Mouse (Mus musculus) left cerebral cortex, postnatal 10 days (tissue): ENCODE data around the gene Arpc2. TPM values are rescaled to one million over a fixed set of nuclear protein-coding genes. Genes with fewer than 3 reads are reported as not detected.

ENCODE experiments used
- DNase-seq, 2 experiments: peaks; one replicate each; pipeline ENCODE4 v3.0.0; 2021 to 2022; ENCODE audit warnings: low spot score in 2 of 2, mixed read lengths in 1 of 2; ENCODE audit errors: extremely low spot score in 1 of 2
- intact Hi-C: fragments of 180-260 bp; cut with DNase I; formaldehyde crosslinking; loops from one replicate; pipeline ENCODE4 v1.15.1; 2025
- total RNA-seq, 2 experiments: library from RNA; stranded (reverse); gene quantifications; 2 replicates each; pipeline ENCODE4 v1.2.3; 2021

Gene Arpc2
- total RNA-seq, 2 experiments from 2014 or later, result 316 to 324 TPM

- intact Hi-C loops, result no loop called here
- no peak for DNase-seq
These were observed 58.3 kb downstream of the Arpc2 start for GRCm38 (mm10) chr1:74294090-74294643.

- intact Hi-C loops, result no loop called here
- no peak for DNase-seq
These were observed 59.0 kb downstream of the Arpc2 start for GRCm38 (mm10) chr1:74294733-74295455.

GRCm38 (mm10) chr1:74295456-74296171, 59.7 kb downstream of the Arpc2 start:
- intact Hi-C loops, result no loop called here

GRCm38 (mm10) chr1:74296477-74296876, 60.6 kb downstream of the Arpc2 start:
- no peak for DNase-seq
- intact Hi-C loops, result no loop called here

More at GRCm38 (mm10) chr1:74295456-74296171, 59.7 kb downstream of the Arpc2 start:
- peak; percentile 81 to 92 for DNase-seq

- no peak for DNase-seq
- intact Hi-C loops, result no loop called here
These were observed 61.4 kb downstream of the Arpc2 start for GRCm38 (mm10) chr1:74297269-74297668.

GRCm38 (mm10) chr1:74298157-74298750, 62.4 kb downstream of the Arpc2 start:
- intact Hi-C loops, result no loop called here
- DNase-seq, result no peak

GRCm38 (mm10) chr1:74298996-74299395, 63.1 kb downstream of the Arpc2 start:
- intact Hi-C loops, result no loop called here
- peak in 1 of 2 experiments; percentile 38 for DNase-seq

- intact Hi-C loops, result no loop called here
- no peak for DNase-seq
These were observed 64.6 kb downstream of the Arpc2 start for GRCm38 (mm10) chr1:74300347-74301110.

- no peak for DNase-seq
- intact Hi-C loops, result no loop called here
These were observed 66.3 kb downstream of the Arpc2 start for GRCm38 (mm10) chr1:74302229-74302628.

GRCm38 (mm10) chr1:74302835-74303234, 67.0 kb downstream of the Arpc2 start:
- intact Hi-C loops, result no loop called here
- DNase-seq, result no peak

GRCm38 (mm10) chr1:74303509-74304338, 67.8 kb downstream of the Arpc2 start:
- intact Hi-C loops, result no loop called here
- peak in 1 of 2 experiments; percentile 86 for DNase-seq

- no peak for DNase-seq
- intact Hi-C loops, result no loop called here
These were observed 68.5 kb downstream of the Arpc2 start for GRCm38 (mm10) chr1:74304339-74304790.

- intact Hi-C loops, result no loop called here
These were observed 69.1 kb downstream of the Arpc2 start for GRCm38 (mm10) chr1:74304946-74305345.

GRCm38 (mm10) chr1:74305522-74305921, 69.6 kb downstream of the Arpc2 start, which contains the start of gene Tmbim1:
Gene Tmbim1 (minus strand): TSS chr1:74305622.
- DNase-seq, result peak in 1 of 2 experiments; percentile 11
- intact Hi-C loops, result no loop called here

More at GRCm38 (mm10) chr1:74304946-74305345, 69.1 kb downstream of the Arpc2 start:
- no peak for DNase-seq

GRCm38 (mm10) chr1:74307146-74307545, 71.3 kb downstream of the Arpc2 start:
- intact Hi-C loops, result no loop called here
- DNase-seq, result no peak

- intact Hi-C loops, result no loop called here
- no peak for DNase-seq
These were observed 72.4 kb downstream of the Arpc2 start for GRCm38 (mm10) chr1:74308001-74308964.

GRCm38 (mm10) chr1:74309767-74310166, 73.9 kb downstream of the Arpc2 start:
- intact Hi-C loops, result loop anchor here (5.0 kb wide), 1 partner anchor 143 kb away; no protein-coding TSS in a partner anchor

More at GRCm38 (mm10) chr1:74309767-74310166, 73.9 kb downstream of the Arpc2 start:
- DNase-seq, result no peak
